Mouse (Mus musculus) small intestine, adult 2 months (tissue): ENCODE data around the gene Cfap298.

Experiments used
- CTCF ChIP-seq: fragments of 200-500 bp; IDR thresholded peaks from 2 replicates; pipeline ENCODE4 v1.5.1; 2012; ENCODE audit warnings: low read depth, mild to moderate bottlenecking, control low read depth, inconsistent platforms, low read length, moderate library complexity, mixed read lengths; ENCODE audit not compliant: insufficient replicate concordance, insufficient read length; ENCODE audit errors: extremely low read depth
- POLR2A ChIP-seq: fragments of 200-500 bp; IDR thresholded peaks from 2 replicates; pipeline ENCODE4 v1.6.1; 2012; ENCODE audit warnings: low read depth, mild to moderate bottlenecking, control low read depth, inconsistent platforms, low read length, moderate library complexity

DNA sequence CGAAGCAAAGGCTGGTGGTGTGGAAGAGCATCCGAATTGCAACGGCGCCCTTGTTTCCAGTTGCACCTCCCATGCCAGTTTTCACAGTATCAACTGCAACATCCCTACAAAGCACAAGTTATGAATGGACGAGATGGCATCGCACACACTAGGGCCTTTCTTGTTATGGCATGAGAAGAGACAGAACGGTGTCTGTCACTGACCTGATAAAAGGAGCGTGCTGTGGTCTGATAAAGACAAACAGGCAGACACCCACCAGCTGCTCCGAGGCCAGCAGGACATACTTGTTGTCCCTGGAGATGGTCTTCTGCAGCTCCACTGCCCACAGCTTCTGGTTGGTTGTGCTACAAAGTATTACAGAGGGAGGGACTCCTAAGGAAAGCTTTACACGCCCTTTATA, 29.4 kb upstream of the Cfap298 start:
- no peak for TF ChIP-seq CTCF
- TF ChIP-seq POLR2A = no peak
